Mouse (Mus musculus): ENCODE measurements around the gene Ddias. TPM values are rescaled to one million over a fixed set of nuclear protein-coding genes. Genes with fewer than 3 reads are reported as not detected.
A peak's percentile ranks its signal among the peaks of the same experiment; 100 is the strongest.

Gene Ddias
- polyA plus RNA-seq, 1 experiment from 2014 or later: 10.0 TPM

DNA sequence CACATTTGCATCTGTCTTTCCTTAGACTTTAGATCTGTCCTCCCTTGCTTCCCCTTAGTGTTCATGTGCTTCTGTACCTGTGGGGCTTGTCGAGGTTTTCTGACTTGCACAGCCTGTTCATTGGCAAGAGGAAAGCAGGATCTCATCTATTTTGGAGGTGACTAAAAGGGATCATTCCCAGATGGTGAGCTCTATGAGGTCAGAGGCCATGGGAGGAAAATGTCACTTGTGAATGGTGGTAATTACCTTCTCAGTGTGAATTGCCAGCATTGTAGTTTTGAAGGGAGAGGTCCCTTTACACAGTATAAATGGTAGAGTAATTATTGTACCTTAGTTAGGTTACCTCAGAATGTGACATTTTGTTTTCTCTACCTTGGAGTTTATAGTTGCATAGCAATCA lies 16.2 kb upstream of the Ddias start:
- no peak overlapping the region for H3K27ac ChIP-seq (ENCODE audit: low read length)
- no peaks in the 10 kb centered on the region; the same call in 1 of the 2 replicates for H3K36me3 ChIP-seq (ENCODE audit: control insufficient read depth, insufficient read depth)
- H3K9me3 ChIP-seq (replicated peaks; ENCODE audit: control insufficient read depth, low read length): no peaks in the 10 kb centered on the region
- ATAC-seq (ENCODE audit: low read depth): no peak
- no peaks in the 10 kb centered on the region for H3K27me3 ChIP-seq (ENCODE audit: control insufficient read depth, insufficient read depth, low read depth, low read length)
- H3K4me2 ChIP-seq (ENCODE audit: low read depth, low read length): no peak overlapping the region
- WGBS (ENCODE audit: insufficient replicate concordance): 44% methylated on average over 1 of the region's 1 CpGs
- no peak overlapping the region for H3K4me3 ChIP-seq (ENCODE audit: low read depth, low read length)
- peaks cover 23% of the 10 kb centered on the region for H3K4me1 ChIP-seq (ENCODE audit: control insufficient read depth, low read depth, low read length)
- no peak overlapping the region for H3K9ac ChIP-seq (ENCODE audit: low read depth, low read length)

DNA sequence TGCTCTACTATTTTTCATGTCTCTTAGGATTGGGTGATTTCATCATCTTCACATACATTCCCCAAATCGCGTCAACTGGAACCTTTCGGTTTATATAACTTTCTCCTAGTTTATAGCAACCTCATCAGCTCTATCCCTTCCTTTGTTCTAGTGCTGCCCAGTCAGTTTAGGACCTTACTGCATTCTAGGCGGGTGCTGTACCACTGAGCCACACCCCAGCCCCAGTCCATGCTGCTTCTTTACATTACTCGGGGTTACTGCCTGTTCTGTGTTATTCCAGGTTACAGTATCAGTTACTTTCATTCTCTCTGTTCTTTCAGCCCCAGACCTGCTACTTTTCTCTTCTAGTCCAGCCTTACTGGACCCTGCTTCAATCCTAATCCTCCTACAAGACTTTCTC lies 13.2 kb upstream of the Ddias start:
- Histone ChIP-seq H3K9me3 (replicated peaks; ENCODE audit: control insufficient read depth, low read length) (no peaks in the 10 kb centered on the region), H3K4me1 (ENCODE audit: control insufficient read depth, low read depth, low read length) (peaks cover 41% of the 10 kb centered on the region), H3K27me3 (ENCODE audit: control insufficient read depth, insufficient read depth, low read depth, low read length) (no peaks in the 10 kb centered on the region), H3K9ac (ENCODE audit: low read depth, low read length) (no peak overlapping the region), H3K4me2 (ENCODE audit: low read depth, low read length) (no peak overlapping the region), H3K27ac (ENCODE audit: low read length) (peak overlapping the region; percentile 19; the same call in 1 of the 2 replicates), H3K4me3 (ENCODE audit: low read depth, low read length) (no peak overlapping the region), H3K36me3 (ENCODE audit: control insufficient read depth, insufficient read depth) (no peaks in the 10 kb centered on the region; the same call in 1 of the 2 replicates)
- 60% methylated on average over 5 of the region's 5 CpGs for WGBS (ENCODE audit: insufficient replicate concordance)
- peak; percentile 68 for ATAC-seq (ENCODE audit: low read depth)

DNA sequence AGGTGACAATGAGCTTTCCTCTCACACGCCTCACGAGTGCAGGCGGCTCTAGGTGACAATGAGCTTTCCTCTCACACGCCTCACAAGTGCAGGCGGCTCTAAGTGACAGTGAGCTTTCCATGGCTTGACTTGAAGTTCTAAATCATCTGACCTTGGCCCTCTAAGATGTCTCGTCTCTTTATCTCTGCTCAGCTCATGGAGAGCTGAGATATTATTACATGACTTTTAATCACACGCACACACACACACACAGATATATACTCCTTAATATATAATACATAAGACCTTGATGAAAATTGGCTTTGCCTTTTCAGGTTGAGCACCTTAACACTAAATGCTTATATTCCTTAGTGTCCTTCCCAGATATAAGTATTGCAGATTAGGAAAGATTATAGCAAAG lies 12.8 kb upstream of the Ddias start:
- Histone ChIP-seq H3K27ac (ENCODE audit: low read length) (peak overlapping the region; percentile 71), H3K4me2 (ENCODE audit: low read depth, low read length) (peak overlapping the region; percentile 41)
- WGBS (ENCODE audit: insufficient replicate concordance): 47% methylated on average over 7 of the region's 7 CpGs

DNA sequence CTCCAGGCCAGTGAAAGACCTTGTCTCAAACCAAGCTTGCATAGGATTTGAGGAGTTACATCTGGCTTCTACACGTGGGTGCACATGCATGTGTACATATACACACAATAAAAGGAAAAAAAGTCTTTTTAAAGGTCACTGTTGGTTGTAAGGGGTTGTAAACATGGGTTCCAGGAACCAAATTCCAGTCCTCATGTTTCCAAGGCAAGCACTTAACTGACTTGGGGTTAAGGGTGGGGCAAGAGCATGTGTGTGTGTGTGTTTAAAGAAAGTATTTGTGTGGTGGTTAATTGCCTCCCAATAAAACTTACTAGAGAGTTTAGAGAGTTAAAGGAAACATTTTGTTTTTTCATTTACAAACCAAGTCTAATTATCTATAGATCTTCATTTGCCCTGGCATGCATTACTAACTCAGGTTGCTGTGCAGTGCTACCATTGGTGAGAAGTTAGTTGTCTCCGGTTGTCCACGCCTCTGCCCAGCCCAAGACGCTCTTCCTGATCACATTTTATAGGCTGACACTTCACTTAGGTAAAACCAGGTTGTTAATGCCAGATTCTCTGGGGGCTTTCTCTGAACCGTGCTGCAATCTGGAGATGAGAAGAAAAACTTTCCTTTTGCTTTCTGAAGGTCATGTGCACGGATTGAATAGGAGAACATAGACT lies 11.1 kb upstream of the Ddias start:
- H3K27me3 ChIP-seq (ENCODE audit: control insufficient read depth, insufficient read depth, low read depth, low read length): no peaks in the 10 kb centered on the region
- peaks cover 49% of the 10 kb centered on the region for H3K4me1 ChIP-seq (ENCODE audit: control insufficient read depth, low read depth, low read length)
- H3K4me3 ChIP-seq (ENCODE audit: low read depth, low read length): no peak overlapping the region
- peak overlapping the region; percentile 30 for H3K4me2 ChIP-seq (ENCODE audit: low read depth, low read length)
- WGBS (ENCODE audit: insufficient replicate concordance): 62% methylated on average over 6 of the region's 6 CpGs
- no peak overlapping the region for H3K9ac ChIP-seq (ENCODE audit: low read depth, low read length)
- no peaks in the 10 kb centered on the region; the same call in 1 of the 2 replicates for H3K36me3 ChIP-seq (ENCODE audit: control insufficient read depth, insufficient read depth)
- no peaks in the 10 kb centered on the region for H3K9me3 ChIP-seq (replicated peaks; ENCODE audit: control insufficient read depth, low read length)
- peak overlapping the region; percentile 78 for H3K27ac ChIP-seq (ENCODE audit: low read length)
- ATAC-seq (ENCODE audit: low read depth): no peak

More for the DNA sequence above, 12.8 kb upstream of the Ddias start:
- H3K27me3 ChIP-seq (ENCODE audit: control insufficient read depth, insufficient read depth, low read depth, low read length): no peaks in the 10 kb centered on the region
- peaks cover 43% of the 10 kb centered on the region for H3K4me1 ChIP-seq (ENCODE audit: control insufficient read depth, low read depth, low read length)
- no peaks in the 10 kb centered on the region; the same call in 1 of the 2 replicates for H3K36me3 ChIP-seq (ENCODE audit: control insufficient read depth, insufficient read depth)
- peak; percentile 78 for ATAC-seq (ENCODE audit: low read depth)
- H3K9me3 ChIP-seq (replicated peaks; ENCODE audit: control insufficient read depth, low read length): no peaks in the 10 kb centered on the region
- H3K9ac ChIP-seq (ENCODE audit: low read depth, low read length): 0 out of 2 replicates have a peak overlapping the region, but pooled peaks have one; percentile 2
- no peak overlapping the region for H3K4me3 ChIP-seq (ENCODE audit: low read depth, low read length)

- H3K27ac ChIP-seq (ENCODE audit: low read length): peak overlapping the region; percentile 78
- peak; percentile 72 for ATAC-seq (ENCODE audit: low read depth)
- no peaks in the 10 kb centered on the region; the same call in 1 of the 2 replicates for H3K36me3 ChIP-seq (ENCODE audit: control insufficient read depth, insufficient read depth)
- 0 out of 2 replicates have a peak overlapping the region, but pooled peaks have one; percentile 7 for H3K9ac ChIP-seq (ENCODE audit: low read depth, low read length)
- H3K9me3 ChIP-seq (replicated peaks; ENCODE audit: control insufficient read depth, low read length): no peaks in the 10 kb centered on the region
- no peak overlapping the region for H3K4me3 ChIP-seq (ENCODE audit: low read depth, low read length)
- H3K4me1 ChIP-seq (ENCODE audit: control insufficient read depth, low read depth, low read length): peaks cover 49% of the 10 kb centered on the region
- H3K27me3 ChIP-seq (ENCODE audit: control insufficient read depth, insufficient read depth, low read depth, low read length): no peaks in the 10 kb centered on the region
- peak overlapping the region; percentile 30 for H3K4me2 ChIP-seq (ENCODE audit: low read depth, low read length)
- WGBS (ENCODE audit: insufficient replicate concordance): 30% methylated on average over 9 of the region's 9 CpGs
These were observed 10.0 kb upstream of the Ddias start for GRCm38 (mm10) chr7:92883850-92884716.

DNA sequence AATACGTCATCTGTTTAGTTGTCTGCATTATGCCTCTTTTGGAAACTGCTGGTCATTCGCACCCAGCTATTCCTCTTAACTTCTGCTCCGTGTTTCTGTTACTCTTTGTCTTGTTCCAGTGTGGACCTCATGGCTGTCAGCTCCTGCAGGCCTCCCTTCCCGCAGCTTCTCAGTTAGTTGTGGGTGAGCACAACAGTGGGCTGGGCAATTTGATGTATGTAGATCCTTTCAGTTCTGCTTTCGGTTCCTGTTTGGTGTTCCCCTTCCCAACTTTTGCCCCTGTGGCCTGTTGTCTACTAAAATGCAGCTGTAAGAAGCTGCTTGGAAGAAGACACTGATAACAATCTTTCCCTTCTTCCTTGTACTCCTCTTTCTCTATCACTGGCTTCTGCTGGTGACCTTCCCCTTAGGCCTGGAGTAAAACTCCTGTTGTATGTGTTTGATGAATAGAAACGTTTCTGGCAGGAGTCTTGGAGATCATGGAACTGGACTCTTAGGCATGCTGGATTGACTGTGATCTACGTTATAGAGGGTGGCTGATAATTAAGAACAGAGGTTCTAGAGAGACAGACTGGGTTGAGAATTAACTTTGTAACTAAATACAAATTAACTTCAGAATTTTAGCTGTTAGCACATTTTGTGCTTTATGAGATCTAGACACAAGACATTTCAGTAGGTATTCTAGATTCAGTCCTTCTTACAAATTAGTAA lies 4.7 kb upstream of the Ddias start:
- H3K27ac ChIP-seq (ENCODE audit: low read length): peak overlapping the region; percentile 60
- H3K4me1 ChIP-seq (ENCODE audit: control insufficient read depth, low read depth, low read length): peaks cover 34% of the 10 kb centered on the region
- peak overlapping the region; percentile 21 for H3K9ac ChIP-seq (ENCODE audit: low read depth, low read length)
- no peak for ATAC-seq (ENCODE audit: low read depth)
- H3K36me3 ChIP-seq (ENCODE audit: control insufficient read depth, insufficient read depth): no peaks in the 10 kb centered on the region
- H3K9me3 ChIP-seq (replicated peaks; ENCODE audit: control insufficient read depth, low read length): no peaks in the 10 kb centered on the region
- peak overlapping the region; percentile 12 for H3K4me3 ChIP-seq (ENCODE audit: low read depth, low read length)
- no peaks in the 10 kb centered on the region for H3K27me3 ChIP-seq (ENCODE audit: control insufficient read depth, insufficient read depth, low read depth, low read length)
- H3K4me2 ChIP-seq (ENCODE audit: low read depth, low read length): peak overlapping the region; percentile 53
- WGBS (ENCODE audit: insufficient replicate concordance): 32% methylated on average over 7 of the region's 7 CpGs

- WGBS (ENCODE audit: insufficient replicate concordance): 10% methylated on average over 7 of the region's 7 CpGs
These were observed 2.5 kb upstream of the Ddias start for GRCm38 (mm10) chr7:92876538-92876937.

DNA sequence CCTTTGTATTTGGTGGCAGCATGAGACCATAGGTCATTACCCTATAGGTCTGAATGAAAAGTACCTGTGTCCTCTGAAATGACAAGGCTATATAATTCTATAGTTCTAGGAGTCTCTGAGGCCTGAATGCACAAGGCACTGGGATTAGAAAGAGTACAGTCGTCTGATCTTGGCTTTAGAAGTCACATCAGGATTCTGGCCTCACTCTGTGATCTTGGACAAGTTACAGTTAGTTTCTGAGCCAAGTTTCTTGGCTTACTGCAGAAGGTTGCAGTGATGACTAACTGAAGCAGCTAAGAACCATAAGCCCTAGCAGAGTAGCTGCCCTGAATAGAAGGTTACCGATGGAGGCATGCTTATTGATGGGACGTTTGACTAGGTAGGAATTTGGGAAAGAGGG lies 2.0 kb upstream of the Ddias start:
- H3K36me3 ChIP-seq (ENCODE audit: control insufficient read depth, insufficient read depth): no peaks in the 10 kb centered on the region
- peak overlapping the region; percentile 73 for H3K9ac ChIP-seq (ENCODE audit: low read depth, low read length)
- H3K9me3 ChIP-seq (replicated peaks; ENCODE audit: control insufficient read depth, low read length): no peaks in the 10 kb centered on the region
- H3K4me3 ChIP-seq (ENCODE audit: low read depth, low read length): peak overlapping the region; percentile 82
- ATAC-seq (ENCODE audit: low read depth): no peak
- peak overlapping the region; percentile 95 for H3K4me2 ChIP-seq (ENCODE audit: low read depth, low read length)
- H3K27me3 ChIP-seq (ENCODE audit: control insufficient read depth, insufficient read depth, low read depth, low read length): no peaks in the 10 kb centered on the region
- H3K4me1 ChIP-seq (ENCODE audit: control insufficient read depth, low read depth, low read length): peaks cover 31% of the 10 kb centered on the region
- WGBS (ENCODE audit: insufficient replicate concordance): 16% methylated on average over 3 of the region's 3 CpGs
- peak overlapping the region; percentile 99 for H3K27ac ChIP-seq (ENCODE audit: low read length)

More at GRCm38 (mm10) chr7:92876538-92876937, 2.5 kb upstream of the Ddias start:
- no peak for ATAC-seq (ENCODE audit: low read depth)
- no peaks in the 10 kb centered on the region for H3K27me3 ChIP-seq (ENCODE audit: control insufficient read depth, insufficient read depth, low read depth, low read length)
- H3K36me3 ChIP-seq (ENCODE audit: control insufficient read depth, insufficient read depth): no peaks in the 10 kb centered on the region
- peak overlapping the region; percentile 82 for H3K4me3 ChIP-seq (ENCODE audit: low read depth, low read length)
- peak overlapping the region; percentile 95 for H3K4me2 ChIP-seq (ENCODE audit: low read depth, low read length)
- peaks cover 33% of the 10 kb centered on the region for H3K4me1 ChIP-seq (ENCODE audit: control insufficient read depth, low read depth, low read length)
- H3K27ac ChIP-seq (ENCODE audit: low read length): peak overlapping the region; percentile 49
- peak overlapping the region; percentile 73 for H3K9ac ChIP-seq (ENCODE audit: low read depth, low read length)
- no peaks in the 10 kb centered on the region for H3K9me3 ChIP-seq (replicated peaks; ENCODE audit: control insufficient read depth, low read length)
